Mouse (Mus musculus) testis, adult 2 months (tissue): Measurements from ENCODE around the gene Cklf.

ENCODE experiments used
- CTCF ChIP-seq: fragments of 200-500 bp; IDR thresholded peaks from 2 replicates; pipeline ENCODE4 v1.5.1; 2012; ENCODE audit warnings: low read depth, mild to moderate bottlenecking, inconsistent platforms, low read length, moderate library complexity; ENCODE audit not compliant: control insufficient read depth, insufficient read depth, insufficient replicate concordance
- POLR2A ChIP-seq: fragments of 200-500 bp; IDR thresholded peaks from 2 replicates; pipeline ENCODE4 v1.6.1; 2012; ENCODE audit warnings: low read depth, mild to moderate bottlenecking, inconsistent platforms, low read length, moderate library complexity; ENCODE audit not compliant: control insufficient read depth

GRCm38 (mm10) chr8:104249442-104249996, 1.1 kb upstream of the Cklf start:
- TF ChIP-seq CTCF (no peak), POLR2A (no peak)
